Mouse (Mus musculus) CD8-positive naive resting alpha-beta T cell, adult 2 months (primary cell): ENCODE measurements around the gene Lrfn3.
A peak's percentile ranks its signal among the peaks of the same experiment; 100 is the strongest.

Source experiments
- DNase-seq, 2 experiments: peaks; one replicate each; pipeline ENCODE4 v3.0.0; 2022; ENCODE audit warnings: low read depth in 2 of 2, low spot score in 2 of 2

The Lrfn3 gene

GRCm38 (mm10) chr7:30346635-30347379 is 15.8 kb downstream of the Lrfn3 start:
- peak; percentile 52 to 67 for DNase-seq

- no peak for DNase-seq
These were observed 23.0 kb downstream of the Lrfn3 start for GRCm38 (mm10) chr7:30339432-30340109.

DNA sequence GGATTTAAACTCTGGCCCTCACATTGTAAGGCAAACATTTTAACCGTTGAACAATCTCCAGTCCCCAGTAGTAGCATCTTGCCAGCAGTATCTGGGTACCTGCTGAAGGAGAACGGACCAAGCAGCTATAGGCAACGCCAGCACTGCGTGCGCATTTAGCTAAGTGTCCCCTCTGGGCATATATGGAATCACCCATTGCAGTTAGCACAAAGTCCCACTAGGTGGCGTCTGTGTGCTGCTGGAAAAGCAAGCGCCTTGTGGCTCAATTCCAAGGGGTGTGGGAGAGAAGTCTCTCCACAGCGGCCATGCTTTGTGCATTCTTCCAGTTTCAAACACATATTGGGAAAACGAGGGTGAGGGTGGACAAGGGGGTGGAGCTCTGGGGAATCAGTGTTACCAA is 26.2 kb downstream of the Lrfn3 start:
- peak; percentile 50 to 62 for DNase-seq

GRCm38 (mm10) chr7:30335688-30336087 is 26.9 kb downstream of the Lrfn3 start:
- no peak for DNase-seq

DNA sequence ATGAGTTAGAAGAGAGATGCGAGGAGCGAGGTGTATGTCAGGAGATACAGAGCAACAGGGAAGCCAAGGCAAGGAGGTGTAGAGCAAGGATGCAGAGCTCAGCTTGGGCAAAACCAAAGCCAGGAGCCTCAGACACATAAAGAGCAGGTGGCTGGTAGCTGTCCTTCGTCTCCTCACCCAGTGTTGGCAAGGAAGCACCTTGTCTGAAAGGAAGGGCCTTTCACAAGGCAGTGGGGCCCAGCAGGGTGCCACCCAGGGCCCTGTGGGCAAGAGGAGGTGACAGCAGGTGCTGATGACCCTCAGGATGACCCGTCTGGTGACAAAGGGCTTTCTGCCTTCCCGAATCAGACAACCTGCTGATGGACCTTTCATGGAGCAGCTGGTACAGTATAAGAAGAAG is 28.0 kb downstream of the Lrfn3 start:
- DNase-seq, result no peak

DNA sequence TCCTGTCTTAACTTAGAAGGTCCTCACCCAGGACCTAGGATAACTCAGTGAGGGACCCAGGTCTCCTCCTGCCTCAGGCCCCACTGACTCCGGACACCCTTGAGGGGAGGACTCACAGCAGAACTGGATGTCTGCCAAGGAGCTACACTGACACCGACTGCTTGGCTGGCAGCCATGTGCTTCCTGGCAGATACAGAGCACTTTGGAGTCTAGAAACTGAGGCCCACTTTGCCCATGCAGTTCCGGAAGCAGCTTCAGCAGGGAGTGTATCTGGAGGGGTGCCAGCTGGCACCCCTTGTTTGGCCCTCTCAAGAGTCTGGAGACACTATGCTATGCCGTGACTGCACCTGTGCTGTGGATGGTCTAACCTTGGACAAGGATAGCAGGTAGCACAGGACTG is 29.1 kb downstream of the Lrfn3 start:
- DNase-seq, result no peak

DNA sequence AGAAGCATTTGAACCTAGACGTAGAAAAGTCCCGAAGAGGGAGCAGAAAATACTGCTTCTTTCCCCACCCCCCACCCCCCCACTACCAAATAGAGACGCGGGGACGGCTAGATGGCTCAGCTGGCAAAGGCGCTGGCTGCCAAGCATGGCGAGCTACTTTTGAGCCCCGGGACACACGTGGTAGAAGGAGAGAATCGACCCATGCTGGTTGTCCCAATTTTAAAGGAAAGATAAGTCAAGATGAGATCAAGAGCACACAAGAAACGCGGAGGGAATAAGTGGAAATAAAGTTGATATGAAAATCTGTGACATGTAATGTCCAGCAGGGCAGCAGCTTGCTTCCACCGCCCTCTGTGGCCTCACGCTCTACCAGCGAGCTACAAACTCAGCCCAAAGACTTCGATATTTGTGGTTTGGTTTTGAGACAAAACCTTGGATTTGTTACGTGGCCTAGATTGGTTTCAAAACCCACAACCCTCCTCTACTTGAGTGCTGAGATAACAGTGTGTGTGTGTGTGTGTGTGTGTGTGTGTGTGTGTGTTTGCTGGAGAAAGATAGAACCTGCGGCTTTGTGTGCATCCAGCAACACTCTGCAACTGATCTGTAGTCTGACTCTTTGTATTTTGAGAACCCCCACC is 29.8 kb downstream of the Lrfn3 start:
- no peak for DNase-seq

GRCm38 (mm10) chr7:30331887-30332286 is 30.7 kb downstream of the Lrfn3 start:
- peak; percentile 74 to 81 for DNase-seq

- DNase-seq, result no peak
These were observed 34.2 kb downstream of the Lrfn3 start for GRCm38 (mm10) chr7:30328379-30328778.

- DNase-seq, result no peak
These were observed 35.4 kb downstream of the Lrfn3 start for GRCm38 (mm10) chr7:30327140-30327539.

- DNase-seq, result no peak
These were observed 36.1 kb downstream of the Lrfn3 start for GRCm38 (mm10) chr7:30326427-30326826.

DNA sequence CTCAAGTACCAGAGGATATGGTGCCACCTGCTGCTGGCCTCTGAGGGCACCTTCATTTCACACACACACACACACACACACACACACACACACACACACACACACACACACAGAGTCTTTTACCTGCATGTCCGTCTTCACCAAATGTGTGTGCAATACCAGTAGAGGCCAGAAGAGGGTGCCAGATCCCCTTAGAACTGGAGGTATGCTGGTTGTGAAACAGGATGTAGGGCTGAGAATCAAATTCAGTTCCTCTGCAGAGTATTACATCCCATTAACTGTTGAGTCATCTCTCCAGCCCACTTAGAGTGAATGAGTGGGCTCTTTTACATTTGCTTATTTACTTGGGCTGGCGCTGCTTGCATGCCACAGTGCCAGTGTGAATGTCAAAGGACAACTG is 37.2 kb downstream of the Lrfn3 start:
- DNase-seq, result peak; percentile 71 to 84

GRCm38 (mm10) chr7:30324300-30324944 is 38.1 kb downstream of the Lrfn3 start:
- no peak for DNase-seq

DNA sequence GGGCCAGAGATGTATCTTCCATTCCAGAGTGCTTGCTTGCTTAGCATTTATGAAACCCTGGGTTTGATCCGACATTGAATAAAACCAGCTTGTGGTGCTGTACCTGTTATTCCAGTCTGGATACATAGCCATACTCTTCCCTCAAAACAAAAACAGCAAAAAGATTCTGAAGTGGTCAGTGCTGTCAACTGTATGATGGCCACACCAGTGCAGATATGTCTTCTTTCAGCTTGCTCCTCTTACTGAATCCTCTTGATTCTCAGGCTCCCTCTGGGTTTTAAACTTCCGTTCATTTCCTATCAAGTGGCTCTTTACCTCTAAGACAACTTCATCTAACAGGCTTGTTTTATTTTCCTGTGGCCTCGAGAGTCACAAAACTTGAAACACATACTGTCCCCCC is 38.8 kb downstream of the Lrfn3 start, which contains the start of gene Sdhaf1:
TSS of gene Sdhaf1 (minus strand) at position 101 of the 400 bp plus-strand sequence.
- DNase-seq, result no peak

DNA sequence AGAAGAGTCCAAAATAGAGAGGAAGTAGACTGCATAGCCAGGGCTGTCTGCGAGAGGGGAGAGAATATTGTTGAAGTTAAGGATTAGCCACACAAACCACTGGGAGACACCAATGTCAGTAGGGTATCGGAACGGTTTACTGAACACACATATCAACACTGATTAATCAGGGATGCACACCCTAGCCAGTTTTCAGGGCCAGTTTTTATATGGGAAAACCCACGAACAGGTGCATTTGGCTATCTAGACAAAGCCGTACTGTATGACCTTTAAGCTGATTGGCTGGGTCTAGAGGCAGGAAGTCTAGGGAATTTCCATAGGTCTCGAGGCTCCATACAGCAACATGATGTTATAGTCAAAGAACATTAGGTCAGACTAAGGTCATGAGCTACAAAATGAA is 39.7 kb downstream of the Lrfn3 start:
- DNase-seq, result no peak

DNA sequence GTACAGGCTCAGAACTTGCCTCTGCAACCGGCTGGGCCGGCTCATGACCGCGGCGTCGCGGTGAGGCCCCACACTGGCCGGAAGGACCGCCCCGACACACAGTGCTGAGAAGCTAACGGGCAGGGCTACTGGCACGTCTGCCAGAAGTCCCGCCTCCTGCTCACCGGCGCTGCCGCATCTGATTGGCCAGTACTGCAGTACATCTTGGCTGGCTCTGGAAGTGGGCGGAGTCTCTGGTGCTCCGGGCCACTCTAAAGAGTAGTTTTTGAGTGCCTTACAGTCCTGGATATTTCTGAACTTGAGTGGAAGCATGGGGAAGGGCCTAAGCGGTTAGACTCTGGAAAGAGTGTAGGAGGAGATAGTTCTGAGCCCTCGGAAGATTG is 40.3 kb downstream of the Lrfn3 start:
- DNase-seq, result peak; percentile 86 to 88

- DNase-seq, result peak; percentile 64 to 77
These were observed 40.9 kb downstream of the Lrfn3 start, which contains the start of gene E130208F15Rik for GRCm38 (mm10) chr7:30321539-30322284. TSS of gene E130208F15Rik (plus strand) at chr7:30321740.

GRCm38 (mm10) chr7:30320946-30321345 is 41.6 kb downstream of the Lrfn3 start:
- DNase-seq, result no peak

DNA sequence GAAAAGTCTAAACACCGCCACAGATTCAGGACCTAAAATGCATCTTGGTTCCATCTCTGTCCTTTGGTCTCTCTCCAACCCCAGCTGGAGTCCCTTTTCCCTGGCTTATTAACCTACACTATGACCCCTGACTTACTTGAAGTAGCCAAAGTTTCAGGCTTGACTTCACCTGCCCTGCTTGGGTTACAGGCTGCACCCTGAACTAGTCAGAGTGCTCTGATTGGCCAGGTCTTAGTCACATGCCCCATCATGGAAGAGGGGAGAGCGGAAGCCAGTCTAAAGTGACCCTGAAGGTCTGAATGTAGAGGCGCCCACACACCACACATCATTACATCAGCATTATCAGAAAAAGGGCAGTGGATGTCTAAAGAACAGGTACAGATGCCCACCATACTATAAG is 44.4 kb downstream of the Lrfn3 start:
- DNase-seq, result no peak

- DNase-seq, result no peak
These were observed 46.7 kb downstream of the Lrfn3 start for GRCm38 (mm10) chr7:30315559-30316529.
